Mouse (Mus musculus) megakaryocyte, embryonic 14.5 days (primary cell): Measurements from ENCODE around the gene 2010111I01Rik. TPM values are rescaled to one million over a fixed set of nuclear protein-coding genes. Genes with fewer than 3 reads are reported as not detected.

Experiments used
- H3K27me3 ChIP-seq: replicated peaks from 2 replicates; pipeline ENCODE3; 2012; ENCODE audit warnings: inconsistent platforms
- H3K36me3 ChIP-seq: replicated peaks from 2 replicates; pipeline ENCODE3; 2012; ENCODE audit warnings: low read length, inconsistent platforms, mixed read lengths
- H3K4me1 ChIP-seq: 2 replicates; pipeline ENCODE4 v1.6.1; 2012; ENCODE audit warnings: inconsistent platforms
- H3K4me3 ChIP-seq: replicated peaks from 2 replicates; pipeline ENCODE3; 2012; ENCODE audit warnings: moderate library complexity, mild to moderate bottlenecking, inconsistent platforms
- H3K9me3 ChIP-seq: 2 replicates; pipeline ENCODE4 v1.6.1; 2012; ENCODE audit warnings: inconsistent platforms
- FLI1 ChIP-seq: IDR thresholded peaks from 2 replicates; pipeline ENCODE4 v1.6.1; 2012; ENCODE audit warnings: low read length, inconsistent platforms, mixed read lengths
- GATA1 ChIP-seq: IDR thresholded peaks from 3 replicates; pipeline ENCODE4 v1.6.1; 2012; ENCODE audit warnings: mixed read lengths, low read length, inconsistent platforms, borderline replicate concordance
- polyA plus RNA-seq: library from polyadenylated mRNA; stranded (reverse); fragments of >175 nt; gene quantifications from 2 replicates; pipeline ENCODE4 v1.2.3, GENCODE M21; 2012; ENCODE audit warnings: low replicate concordance; ENCODE audit not compliant: insufficient read depth

Gene 2010111I01Rik
- polyA plus RNA-seq, 1 experiment, result 46.5 TPM

DNA sequence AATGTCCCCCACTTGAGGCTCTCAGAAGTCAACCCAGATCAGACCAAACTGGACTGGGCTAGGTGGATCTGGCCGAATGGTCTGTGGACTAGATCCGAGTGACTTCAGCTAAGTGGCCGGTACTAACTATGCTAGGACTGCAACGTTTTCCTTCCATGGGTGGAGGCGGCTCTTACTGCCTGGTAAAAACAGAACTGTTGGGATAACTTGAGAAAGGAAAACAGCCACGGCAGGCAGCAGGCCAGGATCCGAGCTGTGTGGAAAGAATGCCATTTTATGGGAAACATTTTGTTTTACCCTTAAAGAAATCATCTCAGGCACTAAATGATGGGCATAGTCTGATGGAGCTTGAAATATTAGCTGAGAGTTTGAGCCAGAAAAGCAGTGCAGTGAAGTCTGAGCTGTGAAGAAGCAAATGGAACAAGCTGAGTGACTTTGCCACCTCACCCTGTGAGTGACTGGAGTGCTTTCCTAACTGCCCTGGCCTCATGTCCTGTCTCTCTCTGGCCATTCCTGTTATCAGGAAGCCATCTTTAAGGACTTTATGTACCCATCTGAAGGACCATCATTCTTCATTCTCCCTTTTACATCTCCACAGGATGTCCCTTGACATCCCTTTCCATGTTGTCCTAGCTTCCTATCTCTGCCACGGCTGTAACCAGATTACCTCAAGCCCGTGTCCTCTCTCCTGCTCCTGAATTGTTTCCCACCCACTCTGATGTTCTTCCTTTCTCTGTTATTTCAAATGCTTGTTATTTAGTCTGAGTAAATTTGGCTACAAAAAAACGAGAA lies 277.9 kb downstream of the 2010111I01Rik start:
- Histone ChIP-seq H3K27me3 (peaks cover 6% of the 10 kb centered on the region), H3K4me3 (peak overlapping the region; percentile 76), H3K4me1 (peaks cover 58% of the 10 kb centered on the region), H3K9me3 (no peaks in the 10 kb centered on the region), H3K36me3 (peaks cover 42% of the 10 kb centered on the region)
- TF ChIP-seq GATA1, result no peak
- TF ChIP-seq FLI1, result no peak

DNA sequence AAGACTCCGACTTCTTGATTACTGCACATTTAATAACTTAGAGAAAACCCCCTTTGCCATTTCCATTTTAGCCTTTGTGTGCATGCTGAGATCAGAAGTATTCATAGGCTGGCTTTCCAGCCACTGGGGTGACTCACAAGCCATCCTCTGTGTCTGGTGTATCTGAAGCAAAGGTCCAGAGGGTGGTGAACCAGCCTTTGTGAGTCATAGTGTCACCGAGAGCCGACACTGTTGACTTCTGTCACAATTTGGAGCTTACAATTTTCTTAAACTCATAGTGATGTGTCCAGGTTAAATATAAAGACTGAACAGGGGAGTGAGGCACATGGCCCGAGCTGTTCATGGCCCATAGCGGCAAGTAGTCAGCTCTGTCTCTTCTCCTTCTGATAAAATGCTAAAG lies 278.9 kb downstream of the 2010111I01Rik start:
- H3K4me1 ChIP-seq, result peaks cover 67% of the 10 kb centered on the region
- peaks cover 48% of the 10 kb centered on the region for H3K36me3 ChIP-seq
- H3K9me3 ChIP-seq, result no peaks in the 10 kb centered on the region
- no peak overlapping the region for H3K4me3 ChIP-seq
- TF ChIP-seq FLI1, result no peak
- no peak for TF ChIP-seq GATA1
- peaks cover 8% of the 10 kb centered on the region for H3K27me3 ChIP-seq

DNA sequence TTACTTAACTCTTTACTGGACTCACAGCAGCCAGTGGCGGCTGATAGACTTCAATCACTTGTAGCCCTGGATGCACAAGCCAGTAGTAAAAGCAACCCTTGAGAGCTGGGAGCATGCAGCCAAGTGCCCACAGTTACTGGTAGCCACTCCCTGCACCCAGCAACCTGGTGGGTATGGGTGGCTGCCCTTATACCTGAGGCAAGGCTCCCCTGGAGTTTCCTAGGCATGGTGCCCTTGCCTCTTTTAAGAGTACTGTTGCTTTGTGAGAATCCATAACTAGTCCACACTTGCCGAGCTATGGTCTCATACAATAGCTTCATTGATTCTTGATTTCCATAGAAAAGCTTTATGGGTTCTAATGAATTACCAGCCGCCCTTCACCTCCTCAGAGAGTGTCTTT lies 279.7 kb downstream of the 2010111I01Rik start:
- Histone ChIP-seq H3K36me3 (peaks cover 48% of the 10 kb centered on the region), H3K27me3 (peaks cover 8% of the 10 kb centered on the region)

DNA sequence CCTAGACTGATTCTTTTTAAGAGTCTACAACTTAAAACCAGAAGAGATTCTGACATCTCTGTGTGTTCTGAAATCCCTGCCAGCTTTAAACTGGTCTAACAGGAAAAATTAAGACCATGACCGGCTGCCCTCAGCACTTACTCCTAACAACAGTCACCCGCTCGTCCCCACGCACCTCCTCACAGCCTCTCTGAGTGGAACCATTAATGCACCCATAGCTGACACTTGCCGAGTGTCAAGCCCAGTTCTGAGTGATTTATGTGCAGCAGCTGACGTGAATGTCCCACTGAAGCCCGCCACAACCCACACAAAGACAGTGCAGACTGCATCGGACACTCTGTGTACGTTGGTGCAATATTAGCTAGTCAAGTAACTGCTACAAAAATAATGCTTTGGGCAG lies 280.5 kb downstream of the 2010111I01Rik start:
- H3K27me3 ChIP-seq, result peaks cover 14% of the 10 kb centered on the region
- no peaks in the 10 kb centered on the region for H3K9me3 ChIP-seq
- peaks cover 72% of the 10 kb centered on the region for H3K4me1 ChIP-seq
- H3K36me3 ChIP-seq, result peaks cover 48% of the 10 kb centered on the region
- TF ChIP-seq GATA1 (no peak), FLI1 (no peak)
- H3K4me3 ChIP-seq, result no peak overlapping the region

More for the DNA sequence above, 279.7 kb downstream of the 2010111I01Rik start:
- H3K4me1 ChIP-seq, result peaks cover 70% of the 10 kb centered on the region
- no peaks in the 10 kb centered on the region for H3K9me3 ChIP-seq
- peak overlapping the region; percentile 38 for H3K4me3 ChIP-seq
- TF ChIP-seq FLI1, result no peak
- no peak for TF ChIP-seq GATA1

DNA sequence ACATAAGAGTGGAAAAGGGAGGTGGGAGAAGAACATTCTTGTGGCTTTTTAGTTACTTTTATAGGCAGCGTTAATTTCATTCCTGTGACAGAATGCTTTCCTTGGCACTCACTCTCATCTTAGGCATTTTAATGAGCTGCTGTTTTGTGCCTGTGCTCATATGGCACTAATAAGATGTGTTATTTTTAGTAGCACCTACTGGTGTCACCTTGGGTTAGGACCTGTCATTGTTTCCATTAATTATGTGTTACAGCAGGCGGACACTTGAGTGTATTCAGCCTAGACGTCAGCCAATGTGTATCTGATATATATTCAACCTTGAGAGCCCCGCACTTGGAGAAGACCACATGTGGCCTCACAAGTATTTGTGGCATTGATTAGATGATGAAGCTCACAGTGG lies 281.1 kb downstream of the 2010111I01Rik start:
- H3K9me3 ChIP-seq, result no peaks in the 10 kb centered on the region
- no peak for TF ChIP-seq FLI1
- no peak for TF ChIP-seq GATA1
- peaks cover 72% of the 10 kb centered on the region for H3K4me1 ChIP-seq
- peaks cover 51% of the 10 kb centered on the region for H3K36me3 ChIP-seq
- H3K27me3 ChIP-seq, result peaks cover 18% of the 10 kb centered on the region
- H3K4me3 ChIP-seq, result no peak overlapping the region

DNA sequence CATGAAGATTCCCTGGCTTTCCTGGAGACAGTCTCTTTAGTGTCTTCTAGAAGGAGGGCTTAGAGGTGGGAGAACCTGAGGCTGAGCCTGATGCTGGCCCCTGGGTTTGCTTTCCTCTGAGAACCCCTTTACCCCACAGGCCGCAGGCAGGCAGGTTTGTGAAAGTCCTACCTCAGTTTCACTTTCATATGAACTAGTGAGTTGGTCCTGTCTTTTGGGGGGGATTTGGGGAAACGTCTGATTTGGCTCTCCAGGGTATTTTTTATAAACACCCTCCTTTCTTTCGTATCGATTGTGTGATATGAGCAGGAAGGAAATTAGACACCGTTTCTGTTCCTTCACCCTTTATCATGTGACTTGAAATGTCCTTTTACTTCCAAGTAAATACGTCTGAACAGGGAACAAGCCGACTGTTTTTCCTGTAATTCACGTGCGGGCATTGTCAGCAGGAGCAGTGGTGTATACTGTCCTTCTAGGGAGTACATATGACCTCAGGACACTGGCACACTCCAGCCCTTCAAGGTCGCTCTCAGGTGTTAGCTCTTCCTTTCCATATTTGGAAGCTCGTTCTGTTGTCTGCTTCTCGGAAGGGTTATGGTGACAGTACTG lies 281.7 kb downstream of the 2010111I01Rik start:
- Histone ChIP-seq H3K4me3 (peak overlapping the region; percentile 83), H3K9me3 (no peaks in the 10 kb centered on the region), H3K27me3 (peaks cover 22% of the 10 kb centered on the region), H3K36me3 (peaks cover 52% of the 10 kb centered on the region), H3K4me1 (peaks cover 74% of the 10 kb centered on the region)
- TF ChIP-seq FLI1 (no peak), GATA1 (no peak)

DNA sequence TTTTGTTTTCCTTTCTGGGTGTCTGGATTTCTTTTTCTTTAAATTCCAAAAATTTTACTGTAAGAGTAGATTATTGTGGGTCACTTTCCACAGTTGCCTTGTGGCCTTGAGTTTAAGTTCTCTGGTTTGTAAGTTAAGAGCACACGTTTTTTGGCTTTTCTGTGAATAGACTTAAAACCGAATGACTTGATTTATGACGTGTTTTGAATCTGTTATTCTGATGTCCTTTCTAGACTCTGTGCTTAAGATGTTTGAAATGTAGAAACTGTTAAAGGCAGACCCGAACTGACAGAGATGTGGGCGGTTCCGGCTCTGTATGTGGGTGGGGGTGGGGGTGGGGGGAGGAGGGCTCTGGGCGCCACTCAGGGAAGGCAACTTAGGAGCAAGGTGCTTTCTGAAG lies 282.3 kb downstream of the 2010111I01Rik start:
- peaks cover 46% of the 10 kb centered on the region for H3K36me3 ChIP-seq
- TF ChIP-seq FLI1 (no peak), GATA1 (no peak)
- H3K27me3 ChIP-seq, result peaks cover 19% of the 10 kb centered on the region
- H3K4me1 ChIP-seq, result peaks cover 74% of the 10 kb centered on the region
- no peaks in the 10 kb centered on the region for H3K9me3 ChIP-seq
- H3K4me3 ChIP-seq, result no peak overlapping the region

DNA sequence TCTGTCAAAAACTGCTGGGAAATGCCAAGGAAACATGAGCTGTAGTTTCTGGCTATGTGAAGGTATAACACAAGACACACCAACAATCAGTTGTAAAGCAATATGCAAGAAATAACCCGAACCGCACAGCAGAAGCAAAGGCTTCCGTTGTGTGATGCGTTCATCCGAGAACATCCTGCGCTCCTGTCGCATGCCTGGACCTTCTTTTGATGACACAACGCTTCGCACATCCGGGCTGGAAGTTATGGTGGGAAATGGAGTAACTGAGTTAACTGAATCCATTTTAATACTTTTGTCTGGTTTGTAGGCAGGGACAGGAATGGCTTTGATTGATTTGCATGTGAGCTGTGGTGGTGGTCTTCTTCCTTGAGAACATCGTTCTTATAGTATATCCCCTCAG lies 282.9 kb downstream of the 2010111I01Rik start:
- Histone ChIP-seq H3K4me3 (no peak overlapping the region), H3K9me3 (no peaks in the 10 kb centered on the region), H3K4me1 (peaks cover 74% of the 10 kb centered on the region), H3K27me3 (peaks cover 19% of the 10 kb centered on the region), H3K36me3 (peaks cover 40% of the 10 kb centered on the region)
- no peak for TF ChIP-seq FLI1
- TF ChIP-seq GATA1, result no peak

DNA sequence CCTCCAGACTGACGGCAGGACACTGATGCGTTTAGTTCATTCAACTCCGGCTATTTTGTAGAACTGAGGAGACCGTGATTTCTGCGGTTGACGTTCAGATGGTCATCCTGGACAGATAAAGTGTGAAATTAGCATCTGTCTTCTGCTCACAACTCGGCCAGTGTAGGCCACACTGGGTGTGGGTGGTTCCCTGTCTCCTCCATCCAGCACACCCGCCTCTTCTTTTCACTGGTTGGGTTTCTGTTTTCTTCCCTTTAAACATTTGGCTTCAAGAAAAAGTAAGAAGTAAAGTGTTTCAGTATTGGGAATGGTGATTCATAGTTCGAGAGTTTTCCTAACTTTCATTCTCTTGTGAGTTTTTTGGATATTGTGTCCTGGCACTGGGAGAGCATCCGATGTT lies 283.6 kb downstream of the 2010111I01Rik start:
- no peaks in the 10 kb centered on the region for H3K9me3 ChIP-seq
- peaks cover 36% of the 10 kb centered on the region for H3K36me3 ChIP-seq
- H3K27me3 ChIP-seq, result peaks cover 19% of the 10 kb centered on the region
- peaks cover 76% of the 10 kb centered on the region for H3K4me1 ChIP-seq
- TF ChIP-seq GATA1, result no peak
- TF ChIP-seq FLI1, result no peak
- no peak overlapping the region for H3K4me3 ChIP-seq

DNA sequence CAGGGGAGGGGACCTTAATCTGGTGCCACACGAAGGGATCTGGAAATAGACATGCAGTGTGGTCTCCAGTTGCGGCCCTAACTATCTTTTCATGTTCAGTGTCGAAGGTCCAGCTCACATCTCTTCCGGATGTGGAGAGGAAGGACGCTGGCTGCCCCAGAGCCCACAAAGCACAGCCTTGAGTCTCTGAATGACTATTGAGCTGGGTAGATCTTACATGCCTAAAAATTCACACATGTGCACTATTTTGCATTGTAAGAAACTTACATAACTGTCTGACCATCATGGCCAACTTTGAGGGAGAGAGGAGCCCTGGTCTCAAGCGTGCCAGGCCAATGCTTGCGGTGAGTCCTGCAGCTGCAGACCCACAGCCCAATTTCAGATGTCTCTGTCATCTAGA lies 284.5 kb downstream of the 2010111I01Rik start:
- H3K36me3 ChIP-seq, result peaks cover 32% of the 10 kb centered on the region
- peaks cover 19% of the 10 kb centered on the region for H3K27me3 ChIP-seq
- TF ChIP-seq FLI1 (no peak), GATA1 (no peak)
- H3K9me3 ChIP-seq, result no peaks in the 10 kb centered on the region
- H3K4me1 ChIP-seq, result peaks cover 84% of the 10 kb centered on the region
- peak overlapping the region; percentile 80 for H3K4me3 ChIP-seq
